Mouse (Mus musculus) liver, embryonic 16.5 days (tissue): Measurements from ENCODE around the gene Zfp473. TPM values are rescaled to one million over a fixed set of nuclear protein-coding genes. Genes with fewer than 3 reads are reported as not detected.
"Not testable (repeated sequence)": the region's sequence is repeated elsewhere in the genome, so short reads cannot be mapped to it uniquely, and the experiment has no call there.

ENCODE experiments used
- ATAC-seq: fragments of 200-750 bp; cut with Nextera tagmentation; 2 replicates; pipeline ENCODE4 v1.8.0; 2017; ENCODE audit warnings: low read depth, mild to moderate bottlenecking, moderate number of reproducible peaks, moderate library complexity
- H3K27ac ChIP-seq: fragments of 300-500 bp; sonication (generic); 2 replicates; pipeline ENCODE4 v1.5.1; 2014; ENCODE audit warnings: mild to moderate bottlenecking, low read length
- H3K27me3 ChIP-seq: fragments of 300-500 bp; sonication (generic); 2 replicates; pipeline ENCODE4 v1.6.1; 2014; ENCODE audit warnings: low read depth, low read length, mixed read lengths; ENCODE audit not compliant: control insufficient read depth, insufficient read depth
- H3K36me3 ChIP-seq: fragments of 300-500 bp; sonication (generic); 2 replicates; pipeline ENCODE4 v1.6.1; 2014; ENCODE audit warnings: mild to moderate bottlenecking; ENCODE audit not compliant: control insufficient read depth, insufficient read depth
- H3K4me1 ChIP-seq: fragments of 300-500 bp; sonication (generic); 2 replicates; pipeline ENCODE4 v1.6.1; 2014; ENCODE audit warnings: low read depth, low read length, mixed read lengths; ENCODE audit not compliant: control insufficient read depth
- H3K4me2 ChIP-seq: fragments of 300-500 bp; sonication (generic); 2 replicates; pipeline ENCODE4 v1.6.1; 2014; ENCODE audit warnings: low read depth, low read length, mixed read lengths
- H3K4me3 ChIP-seq: fragments of 300-500 bp; sonication (generic); 2 replicates; pipeline ENCODE4 v1.5.1; 2014; ENCODE audit warnings: low read depth, mild to moderate bottlenecking, low read length
- H3K9ac ChIP-seq: fragments of 300-500 bp; sonication (generic); 2 replicates; pipeline ENCODE4 v1.6.1; 2014; ENCODE audit warnings: low read depth, low read length
- H3K9me3 ChIP-seq: fragments of 300-500 bp; sonication (generic); replicated peaks from 2 replicates; pipeline ENCODE4 v1.6.1; 2016; ENCODE audit warnings: low read length; ENCODE audit not compliant: control insufficient read depth
- WGBS: fragments of 180-500 bp; shearing (Covaris S2); extraction: QIAGEN DNeasy Blood & Tissue Kit; methylation state at CpG from one replicate; pipeline ENCODE4 v1.1.7; 2014; ENCODE audit not compliant: insufficient replicate concordance; 5-methylcytosine and 5-hydroxymethylcytosine counted together
- polyA plus RNA-seq: library from polyadenylated mRNA; unstranded; fragments of >200 nt; fragmentation: Nextera tagmentation; extraction: Ambion mirVana; gene quantifications from 2 replicates; pipeline ENCODE4 v1.2.1, GENCODE M21; 2015

Gene Zfp473
- 1.1 and 1.2 TPM in 2 replicates for polyA plus RNA-seq

- peaks cover 15% of the 10 kb centered on the region for H3K4me1 ChIP-seq
- 77% methylated on average over 1 of the region's 1 CpGs for WGBS
- not testable (repeated sequence) for H3K4me2 ChIP-seq, ATAC-seq, H3K9ac ChIP-seq, H3K27ac ChIP-seq, H3K4me3 ChIP-seq, H3K9me3 ChIP-seq, H3K27me3 ChIP-seq
- peaks cover 18% of the 10 kb centered on the region for H3K36me3 ChIP-seq
Measured at GRCm38 (mm10) chr7:44750950-44751349, at the start of gene Zfp473. TSS of gene Zfp473 (minus strand) at chr7:44751050.

GRCm38 (mm10) chr7:44792781-44793180 is 41.9 kb upstream of the Zfp473 start:
- Histone ChIP-seq H3K27ac (no peak overlapping the region), H3K9ac (no peak overlapping the region), H3K9me3 (no peaks in the 10 kb centered on the region), H3K27me3 (no peaks in the 10 kb centered on the region; the same call in 1 of the 2 replicates), H3K4me3 (no peak overlapping the region), H3K36me3 (no peaks in the 10 kb centered on the region), H3K4me2 (no peak overlapping the region), H3K4me1 (no peaks in the 10 kb centered on the region)
- ATAC-seq: no peak
- 70% methylated on average over 6 of the region's 6 CpGs for WGBS

DNA sequence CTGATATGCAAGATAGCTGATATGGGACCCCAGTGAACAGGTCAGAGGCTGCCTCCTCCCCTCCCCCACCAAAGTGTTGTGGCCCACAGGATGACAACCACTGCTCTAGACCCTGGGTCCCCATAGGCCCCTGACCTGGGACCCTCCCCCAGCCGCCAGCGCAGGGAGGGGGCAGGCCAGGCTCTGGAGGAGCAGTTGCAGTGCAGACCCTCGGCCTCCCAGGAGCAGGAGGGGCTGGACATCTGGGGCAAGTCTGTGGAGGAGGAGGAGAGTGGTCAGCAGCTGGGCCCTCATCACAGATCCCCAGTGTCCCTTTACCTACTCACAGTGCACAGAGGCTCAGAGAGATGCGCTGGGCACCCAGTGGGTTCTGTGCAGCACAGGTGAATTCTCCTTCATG is 39.2 kb upstream of the Zfp473 start:
- Histone ChIP-seq H3K4me2 (no peak overlapping the region), H3K9me3 (no peaks in the 10 kb centered on the region), H3K27me3 (no peaks in the 10 kb centered on the region; the same call in 1 of the 2 replicates), H3K9ac (no peak overlapping the region), H3K4me3 (no peak overlapping the region), H3K27ac (no peak overlapping the region), H3K36me3 (no peaks in the 10 kb centered on the region), H3K4me1 (no peaks in the 10 kb centered on the region)
- 69% methylated on average over 4 of the region's 4 CpGs for WGBS
- no peak for ATAC-seq

GRCm38 (mm10) chr7:44789531-44789930 is 38.7 kb upstream of the Zfp473 start:
- no peak for ATAC-seq
- Histone ChIP-seq H3K36me3 (no peaks in the 10 kb centered on the region), H3K4me1 (no peaks in the 10 kb centered on the region), H3K27ac (no peak overlapping the region), H3K4me2 (no peak overlapping the region), H3K9me3 (no peaks in the 10 kb centered on the region), H3K4me3 (no peak overlapping the region), H3K9ac (no peak overlapping the region), H3K27me3 (no peaks in the 10 kb centered on the region; the same call in 1 of the 2 replicates)
- WGBS: 61% methylated on average over 3 of the region's 3 CpGs

GRCm38 (mm10) chr7:44780101-44780500 is 29.3 kb upstream of the Zfp473 start:
- H3K9ac ChIP-seq: no peak overlapping the region
- no peak for ATAC-seq
- H3K9me3 ChIP-seq: no peaks in the 10 kb centered on the region
- H3K36me3 ChIP-seq: peaks cover 2% of the 10 kb centered on the region; the same call in 1 of the 2 replicates
- no peaks in the 10 kb centered on the region for H3K27me3 ChIP-seq
- H3K4me3 ChIP-seq: no peak overlapping the region
- H3K4me1 ChIP-seq: no peaks in the 10 kb centered on the region; the same call in 1 of the 2 replicates
- 68% methylated on average over 8 of the region's 8 CpGs for WGBS
- H3K4me2 ChIP-seq: no peak overlapping the region
- H3K27ac ChIP-seq: no peak overlapping the region

GRCm38 (mm10) chr7:44776849-44777498 is 26.1 kb upstream of the Zfp473 start:
- WGBS: 81% methylated on average over 9 of the region's 9 CpGs
- no peaks in the 10 kb centered on the region for H3K9me3 ChIP-seq
- peak; percentile 42 for ATAC-seq
- no peaks in the 10 kb centered on the region for H3K27me3 ChIP-seq
- H3K4me3 ChIP-seq: no peak overlapping the region
- H3K4me1 ChIP-seq: peaks cover 16% of the 10 kb centered on the region
- peak overlapping the region; percentile 76 for H3K27ac ChIP-seq
- no peak overlapping the region for H3K9ac ChIP-seq
- no peak overlapping the region for H3K4me2 ChIP-seq
- H3K36me3 ChIP-seq: peaks cover 7% of the 10 kb centered on the region

- no peak overlapping the region for H3K4me3 ChIP-seq
- ATAC-seq: peak; percentile 90
- peak overlapping the region; percentile 78 for H3K27ac ChIP-seq
- WGBS: 46% methylated on average over 8 of the region's 8 CpGs
- H3K36me3 ChIP-seq: peaks cover 13% of the 10 kb centered on the region
- peak overlapping the region; percentile 33 for H3K9ac ChIP-seq
- peak overlapping the region; percentile 35 for H3K4me2 ChIP-seq
- H3K9me3 ChIP-seq: no peaks in the 10 kb centered on the region
- H3K4me1 ChIP-seq: peaks cover 30% of the 10 kb centered on the region
- no peaks in the 10 kb centered on the region for H3K27me3 ChIP-seq
Measured at GRCm38 (mm10) chr7:44772591-44773204, 21.8 kb upstream of the Zfp473 start.

DNA sequence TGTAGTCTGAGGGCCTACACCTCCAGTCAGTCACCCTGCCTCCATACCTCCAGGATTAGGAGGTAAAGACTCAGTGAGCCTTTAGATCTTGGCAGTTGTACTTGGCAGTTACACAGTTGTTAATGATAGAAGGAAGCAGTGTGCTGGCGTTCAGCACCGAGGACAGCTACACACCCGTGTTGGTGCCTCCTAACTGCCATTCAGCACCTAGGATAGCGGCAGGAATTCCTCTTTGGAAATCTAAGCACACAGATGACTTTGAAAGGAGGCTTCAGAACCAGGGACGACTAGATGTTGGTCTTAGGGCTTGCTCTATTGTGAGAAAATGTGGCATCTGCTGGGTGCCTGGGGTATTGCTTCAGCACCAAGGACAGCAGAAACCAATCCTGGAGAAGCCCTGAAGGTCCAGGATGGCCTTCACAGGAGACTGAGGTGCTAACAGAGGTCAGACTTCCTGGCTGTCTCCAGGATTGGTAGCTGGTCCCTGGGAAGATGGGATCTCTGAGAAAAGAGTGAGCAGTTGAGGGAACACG is 19.3 kb upstream of the Zfp473 start:
- no peaks in the 10 kb centered on the region for H3K9me3 ChIP-seq
- no peak for ATAC-seq
- no peak overlapping the region for H3K4me2 ChIP-seq
- H3K27ac ChIP-seq: no peak overlapping the region
- no peaks in the 10 kb centered on the region for H3K27me3 ChIP-seq
- 24% methylated on average over 6 of the region's 6 CpGs for WGBS
- peaks cover 35% of the 10 kb centered on the region for H3K4me1 ChIP-seq
- H3K4me3 ChIP-seq: no peak overlapping the region
- peaks cover 11% of the 10 kb centered on the region for H3K36me3 ChIP-seq
- H3K9ac ChIP-seq: no peak overlapping the region

- H3K4me1 ChIP-seq: peaks cover 31% of the 10 kb centered on the region
- peaks cover 9% of the 10 kb centered on the region for H3K36me3 ChIP-seq
- H3K4me2 ChIP-seq: peak overlapping the region; percentile 43
- no peak overlapping the region for H3K4me3 ChIP-seq
- WGBS: 43% methylated on average over 5 of the region's 5 CpGs
- ATAC-seq: peak; percentile 72
- 0 out of 2 replicates have a peak overlapping the region, but pooled peaks have one; percentile 8 for H3K27ac ChIP-seq
- H3K9me3 ChIP-seq: no peaks in the 10 kb centered on the region
- H3K27me3 ChIP-seq: no peaks in the 10 kb centered on the region
- no peak overlapping the region for H3K9ac ChIP-seq
Measured at GRCm38 (mm10) chr7:44768129-44768528, 17.3 kb upstream of the Zfp473 start.
